Mouse (Mus musculus) intestine, postnatal 0 days (tissue): ENCODE data around the gene Snx11. TPM values are rescaled to one million over a fixed set of nuclear protein-coding genes. Genes with fewer than 3 reads are reported as not detected.

ENCODE experiments used
- ATAC-seq: fragments of 200-750 bp; cut with Nextera tagmentation; 2 replicates; pipeline ENCODE4 v1.8.0; 2017; ENCODE audit warnings: mild to moderate bottlenecking, moderate TSS enrichment, moderate library complexity
- H3K27ac ChIP-seq: fragments of 300-500 bp; sonication (generic); 2 replicates; pipeline ENCODE4 v1.5.1; 2014; ENCODE audit warnings: mild to moderate bottlenecking, low read depth, low read length, moderate library complexity
- H3K27me3 ChIP-seq: fragments of 300-500 bp; sonication (generic); replicated peaks from 2 replicates; pipeline ENCODE4 v1.6.1; 2014; ENCODE audit warnings: low read length, mixed read lengths; ENCODE audit not compliant: control insufficient read depth, insufficient read depth
- H3K36me3 ChIP-seq: fragments of 300-500 bp; sonication (generic); 2 replicates; pipeline ENCODE4 v1.6.1; 2014; ENCODE audit warnings: mild to moderate bottlenecking, moderate library complexity; ENCODE audit not compliant: control insufficient read depth, insufficient read depth
- H3K4me1 ChIP-seq: fragments of 300-500 bp; sonication (generic); replicated peaks from 2 replicates; pipeline ENCODE4 v1.6.1; 2014; ENCODE audit warnings: antibody characterized with exemption, low read length, mixed read lengths; ENCODE audit not compliant: control insufficient read depth, insufficient read depth
- H3K4me2 ChIP-seq: fragments of 300-500 bp; sonication (generic); replicated peaks from 2 replicates; pipeline ENCODE4 v1.6.1; 2014; ENCODE audit warnings: low read depth, mild to moderate bottlenecking, moderate library complexity
- H3K4me3 ChIP-seq: fragments of 300-500 bp; sonication (generic); 2 replicates; pipeline ENCODE4 v1.5.1; 2014; ENCODE audit warnings: low read depth, low read length
- H3K9ac ChIP-seq: fragments of 300-500 bp; sonication (generic); 2 replicates; pipeline ENCODE4 v1.6.1; 2014; ENCODE audit warnings: mild to moderate bottlenecking, low read depth, low read length
- H3K9me3 ChIP-seq: fragments of 300-500 bp; sonication (generic); 2 replicates; pipeline ENCODE4 v1.6.1; 2016; ENCODE audit warnings: mixed run types; ENCODE audit not compliant: control insufficient read depth
- CTCF ChIP-seq: sonication (generic); IDR thresholded peaks from 2 replicates; pipeline ENCODE4 v1.5.1; 2016; ENCODE audit warnings: low read depth, mild to moderate bottlenecking, control low read depth, antibody characterized with exemption, moderate library complexity
- WGBS: fragments of 180-500 bp; shearing (Covaris S2); extraction: QIAGEN DNeasy Blood & Tissue Kit; methylation state at CpG from one replicate; pipeline ENCODE4 v1.1.7; 2014; 5-methylcytosine and 5-hydroxymethylcytosine counted together
- polyA plus RNA-seq: library from polyadenylated mRNA; unstranded; fragments of >200 nt; fragmentation: Nextera tagmentation; extraction: Ambion mirVana; gene quantifications from 2 replicates; pipeline ENCODE4 v1.2.1, GENCODE M21; 2015

Gene Snx11
- polyA plus RNA-seq, 1 experiment from 2014 or later, result 12.0 TPM

DNA sequence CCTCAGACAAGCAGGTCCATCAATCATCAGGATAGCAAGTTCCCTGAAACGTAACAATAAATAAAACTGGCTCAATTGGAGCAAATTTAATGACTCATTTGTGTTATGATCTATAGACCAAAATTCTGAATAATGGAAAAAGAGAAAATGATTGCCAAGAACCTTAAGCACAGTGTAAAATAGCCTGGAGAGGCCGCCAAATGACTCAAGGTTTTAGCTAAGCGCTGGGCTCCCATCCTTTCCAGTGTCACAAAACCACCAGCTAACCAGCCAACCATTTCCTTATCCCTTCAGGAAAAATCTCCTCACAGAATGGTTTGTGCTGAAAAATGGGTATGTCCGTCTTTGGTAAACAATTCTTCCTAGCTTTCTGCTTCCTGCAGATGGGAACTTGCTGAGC lies 33.5 kb downstream of the Snx11 start:
- no peak overlapping the region for H3K9ac ChIP-seq
- peaks cover 25% of the 10 kb centered on the region; the same call in 1 of the 2 replicates for H3K27me3 ChIP-seq
- TF ChIP-seq CTCF, result no peak
- no peak overlapping the region for H3K27ac ChIP-seq
- H3K36me3 ChIP-seq, result no peaks in the 10 kb centered on the region
- H3K4me3 ChIP-seq, result no peak overlapping the region
- no peaks in the 10 kb centered on the region for H3K4me1 ChIP-seq
- H3K4me2 ChIP-seq, result no peak overlapping the region
- ATAC-seq, result no peak
- 75% methylated on average over 4 of the region's 4 CpGs for WGBS
- no peaks in the 10 kb centered on the region for H3K9me3 ChIP-seq

DNA sequence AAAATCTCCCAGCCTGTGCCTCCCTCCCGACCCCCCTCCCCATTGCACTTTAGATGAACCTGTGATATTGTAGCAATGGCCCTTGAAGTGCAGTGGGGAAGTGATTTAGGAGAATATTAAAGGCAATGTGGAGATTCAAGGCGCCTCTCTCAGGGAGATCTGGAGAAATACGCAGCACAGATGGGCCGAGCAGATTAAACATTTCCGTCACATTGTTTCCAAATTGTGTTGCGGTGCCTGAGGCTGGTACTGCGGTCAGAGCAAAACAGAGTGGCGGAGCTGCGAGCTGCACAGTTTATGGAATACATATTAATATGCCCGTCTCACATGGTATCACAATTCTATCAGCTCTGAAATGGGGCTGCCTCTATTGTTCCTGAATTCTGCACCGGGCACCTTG lies 34.4 kb downstream of the Snx11 start:
- no peak for TF ChIP-seq CTCF
- H3K4me1 ChIP-seq, result no peaks in the 10 kb centered on the region
- WGBS, result 33% methylated on average over 11 of the region's 11 CpGs
- no peaks in the 10 kb centered on the region for H3K9me3 ChIP-seq
- ATAC-seq, result no peak
- H3K27me3 ChIP-seq, result peaks cover 25% of the 10 kb centered on the region; the same call in 1 of the 2 replicates
- H3K4me3 ChIP-seq, result no peak overlapping the region
- no peak overlapping the region for H3K27ac ChIP-seq
- no peak overlapping the region for H3K9ac ChIP-seq
- H3K4me2 ChIP-seq, result no peak overlapping the region
- no peaks in the 10 kb centered on the region for H3K36me3 ChIP-seq

DNA sequence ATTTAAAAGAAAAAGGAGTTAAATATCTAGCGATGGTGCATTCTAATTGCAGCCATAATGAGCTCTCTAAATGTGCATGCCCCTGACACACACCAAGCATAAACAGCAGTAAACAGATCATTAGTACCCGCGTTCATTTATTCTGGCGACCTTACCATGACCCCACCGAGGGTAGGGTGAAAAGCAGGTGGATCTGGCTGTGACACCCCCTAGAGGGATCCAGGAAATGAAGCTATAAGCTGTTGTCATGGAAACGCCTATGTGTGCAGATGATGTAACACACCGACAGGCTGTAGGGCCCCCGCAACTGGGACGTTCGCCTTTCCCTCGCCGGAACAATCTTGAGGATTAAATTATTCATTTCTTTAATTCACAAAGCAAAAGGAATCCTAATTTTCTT lies 35.4 kb downstream of the Snx11 start:
- Histone ChIP-seq H3K4me3 (no peak overlapping the region), H3K9ac (no peak overlapping the region), H3K27me3 (peaks cover 25% of the 10 kb centered on the region; the same call in 1 of the 2 replicates), H3K27ac (no peak overlapping the region), H3K9me3 (no peaks in the 10 kb centered on the region), H3K4me2 (no peak overlapping the region), H3K4me1 (no peaks in the 10 kb centered on the region), H3K36me3 (no peaks in the 10 kb centered on the region)
- no peak for TF ChIP-seq CTCF
- no peak for ATAC-seq
- 21% methylated on average over 12 of the region's 12 CpGs for WGBS

GRCm38 (mm10) chr11:96740796-96741195 lies 36.6 kb downstream of the Snx11 start:
- no peak for TF ChIP-seq CTCF
- no peak overlapping the region for H3K4me3 ChIP-seq
- no peak for ATAC-seq
- no peak overlapping the region for H3K27ac ChIP-seq
- H3K9ac ChIP-seq, result no peak overlapping the region
- WGBS, result 63% methylated on average over 12 of the region's 12 CpGs
- H3K4me2 ChIP-seq, result no peak overlapping the region
- no peaks in the 10 kb centered on the region for H3K9me3 ChIP-seq
- no peaks in the 10 kb centered on the region for H3K36me3 ChIP-seq
- peaks cover 23% of the 10 kb centered on the region; the same call in 1 of the 2 replicates for H3K27me3 ChIP-seq
- no peaks in the 10 kb centered on the region for H3K4me1 ChIP-seq

GRCm38 (mm10) chr11:96737673-96738471 lies 39.5 kb downstream of the Snx11 start:
- Histone ChIP-seq H3K4me2 (no peak overlapping the region), H3K27ac (no peak overlapping the region)
- ATAC-seq, result no peak

DNA sequence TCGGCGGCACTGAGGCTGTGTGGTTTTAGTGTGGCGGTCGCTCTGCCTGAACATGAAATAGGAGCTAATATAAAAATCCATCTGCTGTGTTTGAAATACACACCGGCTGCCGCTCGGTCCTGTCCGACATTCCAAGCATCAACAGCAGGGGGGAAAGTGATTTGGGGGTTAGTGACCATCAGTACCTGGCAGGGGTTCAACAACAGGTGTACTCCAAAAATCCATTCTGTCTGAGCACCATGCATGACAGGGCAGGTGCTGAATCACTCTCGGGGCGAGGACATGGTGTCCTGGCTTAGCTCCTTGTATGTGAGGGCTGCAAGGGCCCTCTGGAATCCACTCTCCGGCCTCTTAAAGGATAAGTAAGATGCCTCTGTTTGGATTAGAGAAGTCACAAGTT lies 41.0 kb downstream of the Snx11 start:
- Histone ChIP-seq H3K9ac (no peak overlapping the region), H3K27me3 (peaks cover 10% of the 10 kb centered on the region; the same call in 1 of the 2 replicates), H3K4me2 (peak overlapping the region; percentile 27), H3K36me3 (no peaks in the 10 kb centered on the region), H3K4me3 (peak overlapping the region; percentile 7; the same call in 1 of the 2 replicates), H3K9me3 (no peaks in the 10 kb centered on the region), H3K27ac (no peak overlapping the region), H3K4me1 (no peaks in the 10 kb centered on the region)
- no peak for ATAC-seq
- TF ChIP-seq CTCF, result no peak
- WGBS, result 37% methylated on average over 11 of the region's 11 CpGs

More at GRCm38 (mm10) chr11:96737673-96738471, 39.5 kb downstream of the Snx11 start:
- 75% methylated on average over 14 of the region's 14 CpGs for WGBS
- Histone ChIP-seq H3K9me3 (no peaks in the 10 kb centered on the region), H3K9ac (no peak overlapping the region), H3K27me3 (peaks cover 23% of the 10 kb centered on the region; the same call in 1 of the 2 replicates), H3K36me3 (no peaks in the 10 kb centered on the region), H3K4me1 (no peaks in the 10 kb centered on the region), H3K4me3 (no peak overlapping the region)
- peak; percentile 36; the same call in 1 of the 2 replicates for TF ChIP-seq CTCF
